Mouse (Mus musculus): Measurements from ENCODE around the gene Zcchc3.

The Zcchc3 gene

DNA sequence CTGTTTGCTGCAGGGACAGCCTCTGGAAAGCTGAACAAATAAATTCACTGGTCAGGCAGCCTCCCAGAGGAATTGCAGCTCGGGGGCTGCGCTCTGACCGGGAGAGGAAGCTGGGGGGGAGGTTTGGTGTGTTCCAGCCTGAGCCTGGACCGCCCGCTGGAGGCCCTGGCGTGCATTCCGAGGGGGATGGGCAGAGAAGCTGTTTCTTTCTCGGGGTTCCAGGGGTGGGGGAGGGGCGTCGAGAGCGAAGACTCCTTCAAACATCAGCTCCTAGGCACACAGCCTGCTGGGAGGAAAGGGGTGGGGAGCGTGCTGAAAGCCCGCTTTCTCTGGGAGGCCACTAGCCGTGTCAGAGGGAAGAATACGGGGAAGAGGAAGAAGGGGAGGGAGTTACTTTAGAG lies 3.9 kb downstream of the Zcchc3 start:
- no peak for DNase-seq (ENCODE audit: low read depth, low spot score)

DNA sequence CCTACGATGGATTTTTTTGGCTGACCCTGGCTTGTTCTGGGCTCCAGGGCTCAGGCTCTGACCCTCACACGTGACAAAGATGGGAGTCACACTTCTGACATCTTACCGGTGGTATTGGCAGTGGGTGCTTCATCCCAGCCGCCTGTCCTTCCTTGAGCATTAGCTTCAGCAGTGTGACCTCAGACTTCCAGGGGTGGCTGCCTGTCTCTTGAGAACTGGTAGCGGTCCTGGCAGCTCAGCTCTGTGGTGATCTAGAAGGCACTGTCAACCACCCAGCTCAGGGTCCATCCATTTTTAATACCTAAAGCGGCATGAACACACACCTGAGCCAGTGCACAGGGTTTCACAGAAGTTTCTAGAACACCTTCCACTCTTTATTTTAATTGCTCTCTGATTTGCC lies 5.0 kb downstream of the Zcchc3 start:
- no peak for DNase-seq (ENCODE audit: low read depth, low spot score)

DNA sequence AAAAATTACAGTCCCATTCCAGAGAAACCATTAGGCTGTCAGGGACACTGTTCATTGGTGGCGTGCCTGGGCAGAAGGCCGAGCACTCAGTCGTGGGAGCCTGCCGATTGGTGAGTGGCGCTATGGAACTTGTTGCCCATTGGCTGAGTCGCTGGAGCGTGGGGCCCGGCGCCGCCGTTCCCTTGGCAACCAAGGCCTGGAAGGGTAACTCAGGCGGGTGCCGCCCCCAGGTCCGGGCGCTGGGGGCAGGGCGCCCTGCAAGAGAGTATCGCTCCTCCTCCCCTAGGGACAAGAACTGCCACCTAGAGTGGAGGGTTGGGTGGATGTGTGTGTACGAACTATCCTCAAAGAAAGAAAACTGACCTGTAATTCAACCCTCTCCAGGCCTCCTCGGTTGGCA lies 8.7 kb downstream of the Zcchc3 start:
- peak; percentile 90 for DNase-seq (ENCODE audit: low read depth, low spot score)

DNA sequence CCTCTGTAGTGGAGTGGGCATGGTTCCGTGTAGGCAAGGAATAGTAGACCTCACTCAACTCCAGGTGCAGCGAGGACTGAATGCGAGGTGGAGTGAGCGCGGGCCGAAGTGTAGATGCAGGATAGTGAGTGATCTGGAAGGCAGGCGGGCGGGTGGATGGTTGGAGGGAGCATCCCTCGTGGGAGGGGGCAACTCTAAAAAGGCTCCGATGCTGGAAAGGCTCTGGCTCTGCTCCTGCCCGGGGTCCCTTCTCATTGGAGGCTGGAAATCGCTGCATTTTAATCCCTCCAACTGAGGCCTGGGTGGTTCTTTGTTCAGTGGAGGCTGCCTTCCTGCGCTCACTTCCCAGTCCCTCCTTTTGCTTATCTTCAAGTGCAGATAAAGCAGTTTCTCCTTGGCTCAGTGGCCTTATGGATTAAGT lies 15.7 kb downstream of the Zcchc3 start:
- no peak for DNase-seq (ENCODE audit: low read depth, low spot score)

DNA sequence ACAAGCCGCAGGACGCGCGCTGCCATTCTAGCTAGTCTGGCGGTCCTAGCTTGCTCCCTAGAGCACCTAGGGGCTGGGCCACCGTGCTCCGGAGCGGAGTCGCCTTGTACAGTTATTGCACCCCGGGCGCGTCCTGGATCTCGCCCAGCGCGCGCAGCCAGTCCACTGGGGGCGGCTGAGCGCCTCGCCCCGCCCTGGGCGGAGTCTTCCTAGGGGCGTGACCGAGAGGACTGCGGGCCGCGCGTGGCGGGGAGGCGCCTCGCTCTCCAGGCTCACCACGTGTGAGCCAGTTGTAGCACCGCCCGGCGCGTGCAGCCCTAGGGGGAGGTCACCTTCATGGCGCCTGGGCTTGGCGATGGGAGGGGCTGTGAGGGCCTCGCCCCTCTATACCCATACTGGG lies 16.1 kb downstream of the Zcchc3 start:
- DNase-seq (ENCODE audit: low read depth, low spot score) = peak; percentile 78

DNA sequence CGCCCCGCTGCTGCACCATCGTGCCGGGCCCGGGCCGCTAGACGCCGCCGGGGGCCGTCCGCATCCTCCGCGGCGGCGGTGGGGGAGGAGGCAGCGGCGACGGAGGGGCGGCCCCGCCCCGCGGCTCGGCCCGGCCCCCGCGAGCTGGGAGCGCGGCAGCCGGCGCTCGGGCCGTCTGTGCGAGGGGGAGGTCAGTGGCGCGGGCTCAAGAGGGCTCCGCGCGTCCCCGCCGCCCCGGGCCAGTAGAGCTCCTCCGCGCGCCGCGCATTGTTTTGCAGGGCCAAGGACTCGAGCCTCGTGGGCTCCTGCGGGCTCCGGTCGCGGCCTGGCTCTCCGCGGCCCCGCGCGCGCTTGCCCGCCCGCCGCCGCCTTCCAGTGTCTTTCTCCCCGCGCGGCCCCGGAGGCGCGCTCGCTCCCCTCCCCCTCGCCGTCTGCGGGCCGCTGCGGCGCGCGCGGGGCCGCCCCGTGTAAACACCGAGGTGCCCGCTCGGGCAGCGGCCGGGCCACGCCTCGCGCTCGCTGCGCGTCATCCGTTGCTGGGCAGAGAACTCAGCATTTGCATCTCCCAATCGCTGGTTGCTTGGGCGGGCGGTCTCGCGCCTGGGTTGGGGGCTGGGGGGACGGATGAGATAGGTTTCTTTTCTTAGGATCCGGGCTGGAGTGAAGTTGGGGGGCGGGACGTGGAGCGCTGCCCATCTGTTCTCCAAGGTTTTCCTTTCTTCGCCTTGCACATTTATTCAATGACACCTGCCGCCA lies 17.0 kb downstream of the Zcchc3 start, which contains the start of gene Sox12:
Gene Sox12, minus strand, starts transcription at position 384 of the 756 bp plus-strand sequence.
- peak; percentile 87 for DNase-seq (ENCODE audit: low read depth, low spot score)

DNA sequence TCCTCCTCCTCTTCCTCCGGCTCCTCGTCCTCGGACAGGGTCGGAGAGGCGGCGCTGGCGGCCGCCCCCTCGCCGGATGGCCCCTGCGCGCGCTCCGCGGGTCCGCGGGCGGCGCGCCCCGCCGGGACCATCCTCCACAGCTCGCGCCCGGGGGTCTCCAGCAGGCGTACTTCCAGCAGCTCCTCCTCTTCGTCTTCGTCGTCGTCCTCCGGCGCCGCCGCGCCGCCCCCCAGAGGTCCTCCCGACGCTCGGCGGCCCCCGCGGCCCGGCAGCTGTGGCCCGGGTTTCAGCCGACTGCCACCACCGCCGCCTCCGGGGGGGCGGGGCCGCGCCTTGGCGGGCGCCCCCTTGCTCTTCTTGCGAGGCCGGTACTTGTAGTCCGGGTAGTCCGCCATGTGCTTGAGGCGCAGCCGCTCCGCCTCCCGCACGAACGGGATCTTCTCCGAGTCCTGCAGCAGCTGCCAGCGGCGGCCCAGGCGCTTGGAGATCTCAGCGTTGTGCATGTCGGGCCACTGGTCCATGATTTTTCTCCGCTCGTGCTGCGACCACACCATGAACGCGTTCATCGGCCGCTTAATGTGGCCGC lies 17.7 kb downstream of the Zcchc3 start:
- DNase-seq (ENCODE audit: low read depth, low spot score) = peak; percentile 83

DNA sequence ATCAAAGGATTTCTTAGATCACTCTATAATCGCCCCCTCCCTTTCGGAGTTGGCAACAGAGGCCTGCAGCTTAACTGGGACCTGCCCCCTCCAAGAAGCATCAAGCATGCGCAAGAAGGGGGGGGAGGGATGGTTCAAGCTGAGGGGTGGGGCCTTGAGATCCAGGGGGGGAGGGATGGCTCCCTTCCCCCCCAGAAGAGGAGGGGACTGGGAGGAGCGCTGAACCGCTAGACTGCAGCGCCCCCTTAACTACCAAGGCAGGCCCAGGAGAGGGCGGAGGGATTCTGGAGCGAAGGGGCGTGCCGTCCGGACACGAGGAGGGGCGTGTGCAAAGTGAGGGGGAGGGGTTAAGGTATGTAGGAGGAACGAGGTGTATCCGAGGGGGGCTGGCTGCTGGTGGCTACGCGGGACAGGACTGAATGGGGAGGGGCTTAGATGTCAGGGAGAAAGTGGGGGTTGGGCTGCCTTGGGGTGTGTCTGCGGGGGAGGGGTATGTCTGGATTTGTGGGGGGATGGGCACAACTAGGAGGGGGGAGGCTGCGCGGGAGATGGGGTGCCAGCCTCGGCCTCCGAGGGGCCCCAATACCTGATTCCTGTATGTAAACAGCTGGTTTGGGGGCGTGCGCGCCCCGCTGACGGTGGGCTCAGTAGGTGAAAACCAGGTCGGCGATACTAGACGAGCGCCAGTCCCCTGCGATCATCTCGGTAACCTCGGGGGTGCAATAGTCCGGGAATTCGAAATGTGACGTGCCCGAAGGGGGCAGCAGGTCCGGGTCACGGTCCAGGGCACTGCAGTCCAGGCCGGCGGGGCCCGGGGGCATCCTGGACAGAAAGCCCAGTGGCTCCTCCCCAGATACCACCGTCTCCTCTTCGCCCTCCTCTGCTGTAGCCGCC lies 18.5 kb downstream of the Zcchc3 start:
- DNase-seq (ENCODE audit: low read depth, low spot score) = peak; percentile 84

DNA sequence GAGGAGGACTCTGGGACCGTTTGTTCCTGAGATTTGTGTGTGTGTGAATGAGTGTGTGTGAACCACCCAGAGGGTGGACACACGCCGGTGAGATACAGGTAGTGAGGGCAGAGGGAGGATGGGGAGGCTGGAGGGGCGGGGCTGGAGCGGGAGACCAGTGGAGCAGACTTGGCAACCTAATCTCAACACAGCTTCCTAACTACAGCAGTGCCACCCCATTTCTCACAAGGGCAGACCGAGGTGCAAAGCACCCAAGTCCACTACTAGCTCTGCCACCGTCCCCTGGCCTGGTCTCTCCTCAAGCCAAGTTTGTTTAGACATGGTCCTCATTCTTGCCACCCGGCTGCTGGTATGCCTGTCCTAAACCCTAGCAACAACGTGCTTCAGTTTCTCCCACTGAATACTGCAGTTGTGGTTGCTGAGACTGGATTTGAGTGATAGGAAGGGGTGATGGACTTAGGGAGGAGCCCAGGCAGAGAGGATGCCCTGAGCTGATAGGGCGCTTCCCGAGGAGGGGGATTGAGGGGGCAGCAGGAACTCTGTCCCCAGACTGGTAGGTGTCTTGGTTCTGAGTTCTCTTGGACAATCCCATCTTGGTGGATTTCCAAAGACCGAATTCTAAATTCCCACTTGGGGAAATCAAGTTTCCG lies 19.4 kb downstream of the Zcchc3 start:
- DNase-seq (ENCODE audit: low read depth, low spot score) = no peak

DNA sequence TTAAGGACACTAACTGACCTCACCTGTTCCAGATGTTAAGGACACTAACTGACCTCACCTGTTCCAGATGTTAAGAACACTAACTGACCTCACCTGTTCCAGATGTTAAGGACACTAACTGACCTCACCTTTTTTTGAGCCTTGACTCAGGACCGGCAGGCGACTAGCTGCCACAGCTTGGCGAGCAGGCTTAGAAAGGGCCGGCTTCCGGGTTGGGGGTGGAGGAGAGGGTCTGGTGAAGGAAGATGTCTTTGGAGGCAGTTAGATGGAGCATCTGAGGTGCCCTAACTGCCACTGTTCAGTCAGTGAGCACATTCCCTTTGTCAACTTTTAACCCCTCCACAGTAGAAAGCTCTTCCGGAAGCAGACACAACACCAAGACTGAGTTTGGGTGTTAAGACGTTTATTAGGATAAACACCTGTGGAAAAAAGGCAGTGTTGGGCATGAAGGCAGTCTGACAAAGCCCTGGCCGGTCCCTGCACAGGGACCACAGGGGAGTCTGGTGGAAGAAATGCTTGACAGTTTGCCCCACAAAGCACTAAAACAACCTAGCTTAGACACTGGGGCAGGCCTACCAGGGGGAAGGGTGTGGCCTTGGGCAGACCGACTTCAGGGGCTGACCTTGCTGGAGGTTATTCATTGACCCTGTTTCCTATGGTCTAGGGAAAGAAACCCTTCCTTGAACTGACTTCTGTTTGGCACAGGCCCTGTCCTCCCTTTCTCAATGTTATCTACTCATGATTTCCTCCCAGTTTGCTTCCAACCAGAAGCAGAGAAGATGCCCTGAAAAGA lies 21.4 kb downstream of the Zcchc3 start:
- DNase-seq (ENCODE audit: low read depth, low spot score) = no peak

DNA sequence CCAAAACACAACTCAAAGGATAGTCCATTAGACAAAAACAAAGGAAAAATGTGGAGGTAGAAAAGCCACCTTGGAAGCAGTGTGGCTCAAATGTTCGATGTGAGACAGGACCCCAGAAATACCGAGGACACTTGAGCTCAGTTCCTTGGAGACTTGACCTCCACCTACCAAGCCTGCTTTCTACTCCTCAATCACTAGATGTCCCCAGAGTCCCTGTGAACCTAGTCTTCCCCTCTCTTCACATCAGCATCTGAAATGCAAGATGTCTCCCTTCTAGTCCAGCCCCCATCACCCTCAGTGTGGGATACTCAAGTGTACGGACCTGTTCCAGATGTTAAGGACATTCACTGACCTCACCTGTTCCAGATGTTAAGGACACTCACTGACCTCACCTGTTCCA lies 22.0 kb downstream of the Zcchc3 start:
- DNase-seq (ENCODE audit: low read depth, low spot score) = peak; percentile 50

DNA sequence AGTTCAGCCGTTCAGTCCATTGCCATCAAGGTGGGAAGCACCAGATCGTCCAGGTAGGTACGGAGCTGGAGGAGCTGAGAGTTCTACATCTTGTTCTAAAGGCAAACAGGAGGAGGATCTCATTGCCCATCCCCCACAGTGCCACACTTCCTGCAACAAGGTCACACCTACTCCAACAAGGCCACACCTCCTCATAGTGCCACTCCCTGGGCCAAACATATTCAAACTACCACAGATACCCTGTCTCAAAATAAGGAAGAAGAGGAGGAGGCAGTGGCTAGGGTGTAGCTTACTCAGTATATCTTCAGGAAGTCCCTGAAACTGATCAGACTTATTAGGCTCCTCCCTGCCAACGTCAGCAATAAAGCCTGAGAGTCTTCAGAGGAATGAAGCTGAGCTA lies 30.6 kb downstream of the Zcchc3 start:
- no peak for DNase-seq (ENCODE audit: low read depth, low spot score)

DNA sequence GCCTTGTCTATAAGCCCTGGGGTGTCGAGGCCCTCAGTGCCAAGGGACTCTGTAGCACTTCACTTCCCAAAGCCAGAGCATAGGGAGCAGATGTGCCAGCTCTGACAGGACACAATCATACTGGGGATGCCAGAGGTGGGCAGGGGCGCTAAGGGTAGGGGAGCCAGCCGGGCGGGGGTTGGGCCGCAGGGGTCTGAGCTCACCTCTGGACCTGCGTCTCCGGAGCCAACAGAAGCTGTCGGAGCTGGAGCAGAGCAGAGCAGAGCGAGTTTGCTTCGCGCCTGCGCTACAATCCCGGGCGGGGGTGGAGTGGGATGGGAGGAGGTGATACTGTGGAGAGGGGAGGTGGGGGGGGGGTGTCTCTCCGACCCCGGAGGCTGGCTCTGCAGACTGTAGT lies 38.5 kb downstream of the Zcchc3 start, which contains the start of gene Nrsn2:
Gene Nrsn2, minus strand, starts transcription at position 294 of the 397 bp plus-strand sequence.
- no peak for DNase-seq (ENCODE audit: low read depth, low spot score)

DNA sequence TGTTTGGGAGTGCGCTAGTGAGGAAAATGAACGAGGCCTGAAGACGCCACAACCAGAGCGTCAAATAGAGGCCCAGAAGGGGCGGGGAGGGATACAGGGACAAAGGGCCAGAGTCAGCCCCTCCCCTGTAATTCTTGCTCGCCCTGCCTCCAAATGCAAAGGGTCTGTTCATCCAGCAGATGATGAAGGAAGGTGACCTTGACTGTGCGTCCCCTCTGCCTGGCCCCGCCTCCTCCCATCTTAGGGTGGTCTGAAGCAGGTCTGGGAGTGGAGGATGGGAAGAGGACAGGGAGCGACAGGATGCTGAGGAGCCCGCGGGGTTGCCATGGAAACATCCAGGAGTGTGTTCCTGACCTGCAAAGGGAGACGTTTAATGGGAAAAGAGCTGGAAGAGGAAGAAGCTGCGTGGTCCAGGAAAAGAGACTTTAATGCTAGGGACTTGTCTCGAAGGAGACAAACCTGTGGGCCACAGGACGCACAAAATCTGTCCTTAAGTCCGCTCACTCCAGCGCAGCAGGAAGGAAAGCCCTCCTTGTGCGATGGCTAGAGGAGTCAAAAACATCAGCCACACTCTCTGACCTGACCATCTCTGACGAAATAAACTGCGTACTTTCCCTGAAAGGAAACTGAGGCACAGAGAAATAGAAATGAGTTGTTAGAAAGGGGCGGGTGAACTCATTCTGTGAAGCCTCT lies 39.0 kb downstream of the Zcchc3 start:
- no peak for DNase-seq (ENCODE audit: low read depth, low spot score)

DNA sequence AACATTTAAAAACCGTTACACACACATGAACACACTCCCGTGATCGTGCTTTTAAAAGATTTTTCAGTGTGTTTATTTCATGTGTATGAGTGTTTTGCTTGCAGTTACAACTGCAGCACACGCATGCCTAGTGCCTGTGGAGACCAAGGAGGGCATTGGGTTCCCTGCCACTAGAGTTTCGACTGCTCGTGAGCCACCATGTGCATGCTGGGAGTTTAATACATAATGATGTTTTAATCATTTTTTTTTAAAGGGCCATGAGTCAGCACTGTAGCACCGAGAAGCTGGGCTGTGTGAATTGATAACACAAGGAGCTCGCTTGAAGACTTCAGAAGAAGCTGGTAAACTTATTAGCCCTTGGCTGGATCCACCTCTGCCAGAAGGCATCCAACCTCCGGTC lies 41.3 kb downstream of the Zcchc3 start:
- no peak for DNase-seq (ENCODE audit: low read depth, low spot score)

DNA sequence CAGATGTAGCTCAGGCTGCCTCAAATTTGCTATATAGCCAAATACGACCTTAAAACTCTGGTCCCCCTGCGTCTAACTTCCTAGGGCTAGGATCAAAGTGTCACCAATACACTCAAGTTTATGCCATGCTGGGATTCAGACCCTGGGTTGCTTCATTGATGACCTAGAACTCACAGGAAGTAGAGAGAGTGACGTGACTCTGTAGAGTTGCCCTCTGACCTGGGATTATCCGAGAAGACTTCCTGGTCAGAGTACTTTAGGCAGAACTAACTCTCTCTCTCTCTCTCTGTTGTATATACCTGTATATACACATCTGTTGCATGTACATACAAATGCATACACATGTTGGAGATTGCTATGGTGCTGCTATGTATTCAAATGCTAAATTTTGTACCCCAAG lies 42.2 kb downstream of the Zcchc3 start:
- no peak for DNase-seq (ENCODE audit: low read depth, low spot score)

DNA sequence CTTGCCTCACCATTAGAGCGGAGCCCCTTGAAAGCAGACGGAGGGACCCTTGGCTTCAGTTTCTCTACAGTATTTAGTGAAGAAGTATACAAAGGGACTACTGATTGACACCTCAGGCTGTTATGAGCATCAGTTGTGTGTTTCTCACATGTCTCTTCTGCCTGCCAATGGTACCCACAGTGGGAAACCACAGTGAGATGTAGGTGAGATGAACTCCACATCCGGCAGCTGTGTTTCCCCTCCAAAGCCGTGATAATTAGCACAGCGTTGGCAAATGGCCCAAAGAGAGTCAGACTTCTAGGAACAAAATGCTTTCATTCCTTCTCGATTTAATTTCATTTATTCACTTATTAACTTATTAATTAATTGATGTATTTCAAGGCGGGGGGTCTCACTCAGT lies 42.7 kb downstream of the Zcchc3 start:
- DNase-seq (ENCODE audit: low read depth, low spot score) = no peak

DNA sequence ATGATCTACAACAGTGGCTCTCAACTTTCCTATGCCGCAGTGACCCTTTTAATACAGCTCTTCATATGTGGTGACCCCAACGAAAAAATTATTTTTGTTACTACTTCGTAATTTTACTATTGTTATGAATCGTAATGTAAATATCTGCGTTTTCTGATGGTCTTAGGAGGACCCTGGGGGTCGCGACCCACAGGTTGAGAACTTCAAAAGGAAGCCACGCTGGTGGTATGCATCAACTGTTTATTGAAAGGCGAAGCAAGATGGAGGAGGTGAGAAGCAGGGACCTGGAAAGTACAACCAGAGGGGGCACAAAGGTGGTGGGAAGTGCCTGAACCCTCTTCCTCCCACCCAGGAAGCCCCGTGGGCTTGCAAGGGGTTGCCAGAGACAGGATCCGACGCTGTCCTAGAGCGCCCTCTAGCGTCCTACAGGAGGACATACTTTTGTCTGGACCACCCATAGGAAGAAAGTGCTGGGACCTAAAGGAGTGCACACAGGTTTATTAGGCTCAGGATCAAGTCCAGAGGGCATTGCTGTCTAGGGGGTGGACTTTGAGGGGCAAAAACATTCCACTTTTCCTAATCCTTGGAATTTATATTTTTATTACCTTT lies 46.2 kb downstream of the Zcchc3 start:
- peak; percentile 74 for DNase-seq (ENCODE audit: low read depth, low spot score)

DNA sequence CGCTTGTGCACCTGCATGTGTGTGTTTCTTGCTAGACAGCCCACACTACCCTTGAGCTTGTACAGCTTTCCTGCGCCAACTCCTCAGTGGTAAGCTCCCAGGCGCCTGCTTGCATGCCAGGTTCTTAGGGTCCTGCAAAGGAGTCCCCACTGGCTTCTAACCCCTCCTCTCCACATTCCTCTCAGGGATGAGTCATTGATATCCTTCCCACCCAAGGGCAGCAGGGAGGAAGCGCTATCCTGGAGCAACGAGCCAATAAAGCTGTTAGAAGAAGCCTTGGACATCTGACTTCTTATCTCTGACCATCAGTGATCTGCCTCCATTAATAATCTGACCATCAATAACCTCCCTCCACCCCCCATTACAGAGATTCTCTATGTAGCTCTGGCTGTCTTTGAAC lies 46.9 kb downstream of the Zcchc3 start:
- no peak for DNase-seq (ENCODE audit: low read depth, low spot score)

All from A20 (cell line).